Mouse (Mus musculus) mesoderm, embryonic 11.5 days (tissue): Measurements from ENCODE around the gene AI661453.
"Not testable (repeated sequence)": the region's sequence is repeated elsewhere in the genome, so short reads cannot be mapped to it uniquely, and the experiment has no call there.

Experiments used
- DNase-seq: peaks from one replicate; pipeline ENCODE4 v3.0.0-alpha.2; 2012; ENCODE audit warnings: low read depth, low spot score

Gene AI661453

DNA sequence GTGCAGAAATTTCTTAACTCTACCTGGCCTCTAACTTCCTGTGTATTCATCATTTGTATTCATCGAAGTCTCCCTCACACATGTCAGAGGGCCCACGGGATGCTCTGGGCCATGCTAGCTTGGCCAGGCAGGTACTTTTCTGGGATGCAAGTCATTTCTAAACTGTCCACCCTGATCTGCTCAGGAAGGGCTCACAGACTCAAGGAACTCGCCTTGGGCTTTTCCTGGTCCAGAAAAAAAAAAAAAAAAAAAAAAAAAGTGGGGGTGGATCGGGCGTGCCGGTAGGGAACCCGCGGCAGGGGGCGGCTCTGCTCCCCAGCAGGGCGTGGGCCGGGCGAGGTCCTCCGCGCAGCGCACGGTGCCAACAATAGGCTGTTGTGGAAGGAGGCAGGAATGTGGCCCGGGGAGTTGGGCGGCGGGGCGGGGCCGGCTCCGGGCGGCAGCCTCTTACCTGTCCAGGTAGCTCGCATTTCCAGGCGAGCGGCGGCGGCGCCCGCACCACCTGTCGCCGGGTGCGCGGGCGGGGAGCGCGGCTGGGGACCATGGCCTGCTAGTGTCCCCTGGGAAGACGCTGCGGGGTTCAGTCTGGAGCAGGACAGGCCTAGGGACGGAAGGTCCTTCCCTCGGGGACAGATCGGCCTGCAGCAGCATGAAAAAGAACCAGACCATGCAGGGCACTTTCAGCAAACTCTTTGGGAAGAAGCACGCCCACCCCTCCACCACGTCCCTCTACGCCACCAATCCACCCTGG is at the start of gene AI661453:
AI661453 (plus strand) TSS at position 460 of the 751 bp plus-strand sequence.
- no peak for DNase-seq

DNA sequence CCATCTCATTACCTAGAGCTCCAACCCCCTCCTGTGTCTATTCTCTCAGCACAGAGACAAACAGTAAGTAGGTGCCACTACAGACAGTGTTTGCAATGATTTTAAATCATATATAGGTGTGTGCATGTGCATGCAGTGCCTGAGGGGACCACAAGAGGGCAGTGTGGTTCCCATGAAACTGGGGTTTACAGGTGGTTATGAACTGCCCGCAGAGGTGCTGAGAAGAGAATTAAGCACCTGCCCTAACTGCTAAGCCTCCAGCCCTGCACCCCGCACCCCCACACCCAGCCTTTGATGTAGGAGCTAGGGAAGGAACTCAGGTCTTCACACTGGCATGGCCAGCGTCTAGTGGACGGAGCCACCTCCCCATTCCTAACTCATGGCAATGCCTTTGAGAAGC is 49.8 kb upstream of the AI661453 start:
- peak; percentile 45 for DNase-seq

GRCm38 (mm10) chr17:47394223-47394869 is 42.1 kb upstream of the AI661453 start:
- no peak for DNase-seq

DNA sequence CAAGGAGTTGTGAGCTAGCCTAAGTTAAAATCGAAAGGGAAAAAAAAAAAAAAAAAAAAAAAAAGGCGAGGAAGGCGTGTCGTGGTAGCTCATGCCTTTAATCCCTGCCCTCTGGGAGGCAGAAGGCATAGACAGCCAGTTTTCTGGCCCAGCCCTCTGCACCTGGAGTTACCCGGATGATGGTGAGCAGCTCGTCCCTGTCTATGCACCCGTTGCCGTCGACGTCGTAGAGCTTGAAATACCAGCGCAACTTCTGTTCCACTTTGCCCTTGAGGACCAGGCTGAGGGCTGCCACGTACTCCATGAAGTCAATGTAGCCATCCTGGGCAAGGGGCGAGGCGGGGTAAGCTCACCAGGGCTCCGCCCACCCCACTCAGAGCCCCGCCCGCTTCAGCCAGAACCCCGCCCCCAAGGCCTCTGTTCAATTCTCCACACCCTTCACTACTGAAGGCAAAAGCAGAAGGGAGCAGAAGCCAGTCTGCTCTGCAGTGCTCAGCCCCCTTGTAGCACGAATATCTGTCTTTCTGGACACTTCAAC is 41.0 kb upstream of the AI661453 start:
- DNase-seq: peak; percentile 46

DNA sequence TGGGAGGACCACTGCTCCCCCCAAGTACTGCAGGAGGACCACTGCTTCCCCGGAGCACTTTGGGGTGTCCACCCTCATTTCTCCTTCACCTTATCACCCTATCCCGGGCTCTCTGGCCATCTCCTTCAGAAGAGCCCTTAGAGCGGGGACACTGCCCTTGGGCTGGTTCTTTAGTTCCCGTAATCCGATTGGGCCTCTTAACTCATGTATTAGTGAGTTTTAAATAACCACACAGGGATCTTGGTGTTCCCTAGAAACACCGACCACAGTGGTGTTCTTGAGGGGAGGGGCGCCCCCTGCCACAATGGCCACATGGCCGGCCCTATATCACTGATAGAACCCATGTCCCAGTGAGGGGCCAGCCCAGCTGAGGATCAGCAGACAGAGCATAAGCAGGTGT is 37.3 kb upstream of the AI661453 start:
- no peak for DNase-seq

DNA sequence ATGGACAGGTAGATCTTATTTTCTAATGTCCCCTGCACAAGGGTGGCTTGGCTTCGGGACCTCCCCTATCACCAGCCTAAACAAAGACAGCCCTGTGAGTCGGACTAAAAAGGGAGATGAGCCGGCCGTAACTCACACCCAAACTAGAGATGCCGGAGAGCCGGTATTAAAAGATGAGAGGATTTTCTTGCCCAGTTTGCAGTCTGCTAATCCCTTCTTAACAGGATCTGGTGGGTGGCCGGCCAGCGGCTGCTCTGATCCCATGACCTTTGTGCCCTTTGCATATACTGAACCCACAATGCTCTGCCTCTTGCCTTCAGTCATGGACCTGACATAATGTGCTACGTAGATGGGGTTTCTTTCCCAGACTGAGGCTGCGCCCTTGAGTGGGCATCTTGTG is 36.0 kb upstream of the AI661453 start, which contains the start of gene Guca1a:
Guca1a (minus strand) TSS at position 134 of the 400 bp plus-strand sequence.
- no peak for DNase-seq

- DNase-seq: no peak
Measured at GRCm38 (mm10) chr17:47407717-47408557, 28.5 kb upstream of the AI661453 start.

GRCm38 (mm10) chr17:47408558-47408898 is 27.9 kb upstream of the AI661453 start:
- peak; percentile 58 for DNase-seq

- DNase-seq: not testable (repeated sequence)
Measured at GRCm38 (mm10) chr17:47409897-47410861, 26.2 kb upstream of the AI661453 start.

DNA sequence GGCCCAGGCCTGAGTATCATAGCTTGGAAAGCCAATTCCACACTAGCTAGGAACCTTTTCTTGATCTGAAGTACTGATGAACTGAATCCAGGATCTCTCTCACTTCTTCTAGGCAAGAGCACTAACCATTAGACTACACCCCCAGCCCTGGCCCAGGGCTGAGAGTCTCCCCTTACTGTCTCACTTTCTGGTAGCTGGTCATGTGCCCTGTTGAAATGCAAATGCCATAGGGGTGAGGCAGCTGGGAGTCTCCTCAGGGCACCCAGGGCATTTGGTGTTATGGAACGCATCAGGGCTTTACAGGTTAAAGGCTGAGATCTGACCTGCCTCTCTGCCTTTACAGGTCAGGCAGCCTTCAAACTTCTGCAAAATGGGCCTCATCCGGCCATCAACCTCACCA is 16.2 kb upstream of the AI661453 start:
- no peak for DNase-seq

DNA sequence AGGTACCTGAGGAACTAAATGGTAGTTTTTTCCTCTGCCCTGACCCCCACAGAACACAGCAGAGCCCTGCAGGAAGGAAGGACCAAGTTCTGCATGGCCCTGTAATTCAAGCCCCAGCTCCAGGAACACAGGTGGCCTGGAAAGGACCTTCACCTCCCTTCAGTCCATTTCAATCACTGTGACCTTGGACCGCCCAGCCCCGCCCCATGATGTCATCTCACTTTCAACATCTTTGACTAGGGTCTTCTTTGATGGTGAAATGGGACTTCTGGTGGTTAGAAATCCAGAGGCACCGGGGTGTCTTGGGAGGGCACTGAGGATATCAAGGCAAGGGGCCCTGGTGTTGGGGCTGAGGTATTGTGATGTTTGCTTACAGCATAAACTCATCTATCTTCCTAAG is 14.8 kb upstream of the AI661453 start:
- DNase-seq: no peak

- DNase-seq: not testable (repeated sequence)
Measured at GRCm38 (mm10) chr17:47422616-47423015, 13.8 kb upstream of the AI661453 start.

DNA sequence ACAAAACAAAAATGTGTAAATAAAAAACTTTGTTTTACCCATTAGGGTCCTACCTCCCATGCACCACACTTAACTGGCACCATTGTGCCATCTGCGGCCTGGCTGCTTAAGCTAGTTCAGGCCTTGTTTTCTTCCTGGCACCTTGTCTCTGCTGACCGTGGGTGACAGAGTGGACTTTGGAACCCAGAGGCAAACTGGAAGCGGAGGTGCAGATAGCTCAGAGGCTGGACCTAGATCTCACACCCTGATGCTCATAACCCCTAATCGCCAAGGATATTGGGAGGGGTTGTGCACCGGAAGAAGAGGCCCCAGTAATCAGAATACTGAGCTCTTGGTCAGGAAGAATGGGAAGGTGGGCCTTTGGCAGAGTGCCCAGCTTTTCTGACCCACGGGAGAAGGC is 12.2 kb upstream of the AI661453 start:
- DNase-seq: no peak

- no peak for DNase-seq
Measured at GRCm38 (mm10) chr17:47427316-47427715, 9.1 kb upstream of the AI661453 start.

- DNase-seq: peak; percentile 51
Measured at GRCm38 (mm10) chr17:47428831-47429304, 7.5 kb upstream of the AI661453 start.

GRCm38 (mm10) chr17:47430815-47431214 is 5.6 kb upstream of the AI661453 start:
- no peak for DNase-seq

DNA sequence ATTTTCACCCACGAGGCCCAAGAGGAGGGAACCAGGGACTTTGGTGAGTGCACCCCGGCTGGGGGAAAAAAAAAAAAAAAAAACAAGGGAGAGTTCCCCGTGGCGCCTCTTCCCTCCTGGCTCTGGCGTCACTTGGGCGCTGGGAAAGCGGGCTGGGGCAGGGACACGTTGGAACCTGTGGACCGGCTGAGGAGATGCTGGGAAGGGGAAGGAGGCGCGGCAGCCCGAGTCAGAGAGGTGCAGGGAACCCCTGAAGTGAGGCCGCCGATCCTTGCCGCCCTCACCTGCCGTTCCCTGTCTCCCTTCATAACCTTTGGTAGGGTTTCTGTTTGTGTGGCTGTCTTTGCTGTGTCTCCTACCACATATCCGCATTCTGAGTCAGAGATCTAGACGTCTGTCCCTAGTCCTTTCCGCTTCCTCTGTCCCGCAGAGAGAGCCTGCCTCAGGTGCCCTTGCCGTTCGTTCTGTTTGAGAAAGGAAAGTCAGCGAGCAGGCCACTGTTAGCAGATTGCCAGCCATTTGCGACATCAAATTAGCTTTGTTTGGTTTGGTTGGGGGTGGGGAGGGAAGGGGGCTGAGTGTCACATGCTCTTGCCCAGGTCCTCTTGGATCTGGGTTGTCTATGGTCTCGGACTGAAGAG is 612 bp downstream of the AI661453 start, which contains the start of gene 1700001C19Rik:
1700001C19Rik (minus strand) TSS at position 470 of the 641 bp plus-strand sequence.
- DNase-seq: no peak

DNA sequence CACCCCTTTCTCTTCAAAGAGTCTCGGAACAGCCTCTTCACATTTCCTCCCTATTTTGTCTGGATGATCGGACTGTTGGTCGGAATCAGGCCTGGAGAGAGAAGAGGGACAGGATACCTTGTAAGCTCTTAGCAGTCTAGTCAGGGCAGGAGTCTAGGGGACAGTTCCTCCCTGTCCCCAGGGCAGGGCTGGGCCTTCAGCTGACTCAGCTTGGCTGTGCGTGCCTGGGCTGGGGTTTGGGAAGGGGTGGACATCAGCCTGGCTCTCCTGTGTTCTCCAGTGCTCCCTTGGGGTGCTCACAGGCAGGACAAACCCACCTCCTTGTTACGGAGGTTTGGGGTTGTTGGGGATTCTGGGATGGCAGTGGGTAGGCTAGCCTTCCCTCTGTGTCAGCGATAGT is 2.2 kb downstream of the AI661453 start:
- DNase-seq: no peak

GRCm38 (mm10) chr17:47439396-47440028 is 3.1 kb downstream of the AI661453 start:
- DNase-seq: no peak
